Mouse (Mus musculus) lung, postnatal 0 days (tissue): ENCODE measurements around the gene Fn3krp.

Experiments used
- CTCF ChIP-seq: IDR thresholded peaks from 2 replicates; pipeline ENCODE4 v1.5.1; 2016; ENCODE audit warnings: antibody characterized with exemption, mild to moderate bottlenecking
- EP300 ChIP-seq: IDR thresholded peaks from 2 replicates; pipeline ENCODE4 v1.6.1; 2016; ENCODE audit warnings: antibody characterized with exemption, mild to moderate bottlenecking, control low read depth

- TF ChIP-seq CTCF: peak; percentile 24
- TF ChIP-seq EP300: no peak
These were observed 30.8 kb downstream of the Fn3krp start, which contains the start of gene Tbcd for GRCm38 (mm10) chr11:121451753-121452635.
